Mouse (Mus musculus): ENCODE data around the gene Abcc8.

The Abcc8 gene

DNA sequence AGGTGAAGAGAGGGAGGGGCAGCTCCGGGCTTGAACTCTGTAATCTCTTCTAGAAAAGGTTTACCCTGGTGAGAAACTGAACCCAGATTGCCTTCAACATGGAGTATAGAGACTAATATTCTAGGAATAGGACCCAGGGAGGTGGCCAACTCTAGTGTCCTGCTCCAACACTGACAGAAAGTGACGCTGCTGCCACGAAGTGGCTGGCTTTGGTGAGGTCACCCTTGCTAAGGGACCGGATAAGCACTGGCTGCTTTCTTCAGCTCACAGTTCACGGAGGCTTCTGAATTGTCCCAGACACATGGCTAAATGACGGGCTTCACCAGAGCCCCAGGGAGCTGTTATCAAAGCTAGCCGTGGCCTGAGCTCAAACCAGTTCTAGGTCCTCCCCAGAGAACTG, 46.0 kb downstream of the Abcc8 start:
- no peaks in the 10 kb centered on the region for H3K36me3 ChIP-seq (ENCODE audit: control insufficient read depth, insufficient read depth, low read length, poor library complexity, severe bottlenecking)
- no peaks in the 10 kb centered on the region; the same call in 1 of the 2 replicates for H3K27me3 ChIP-seq (ENCODE audit: control insufficient read depth, insufficient read depth, low read length, poor library complexity, severe bottlenecking)
- DNase-seq (ENCODE audit: low read depth, low spot score) = no peak

DNA sequence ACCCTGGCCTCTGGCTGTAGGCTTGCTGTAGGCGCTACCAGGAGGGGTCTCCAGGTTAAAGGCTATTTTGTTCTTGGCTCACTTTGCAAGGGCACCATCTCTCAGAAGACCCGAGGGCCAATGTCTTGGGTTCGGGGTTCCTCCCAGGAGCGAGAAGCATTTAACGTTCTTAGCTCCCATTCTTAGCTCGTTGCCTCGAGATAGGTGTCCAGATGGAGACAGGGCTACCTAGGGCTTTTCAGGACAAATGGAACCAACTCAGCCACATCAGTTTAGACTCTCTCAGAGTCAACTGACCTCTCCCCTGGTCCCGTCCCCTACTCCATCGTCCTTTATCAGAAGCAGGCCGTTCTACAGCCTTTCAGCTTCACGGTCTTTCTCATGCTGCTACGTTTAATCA, 47.6 kb downstream of the Abcc8 start:
- no peaks in the 10 kb centered on the region; the same call in 1 of the 2 replicates for H3K27me3 ChIP-seq (ENCODE audit: control insufficient read depth, insufficient read depth, low read length, poor library complexity, severe bottlenecking)
- H3K36me3 ChIP-seq (ENCODE audit: control insufficient read depth, insufficient read depth, low read length, poor library complexity, severe bottlenecking) = no peaks in the 10 kb centered on the region
- no peak for DNase-seq (ENCODE audit: low read depth, low spot score)

GRCm38 (mm10) chr7:46131806-46132205, 48.0 kb downstream of the Abcc8 start:
- no peak for DNase-seq (ENCODE audit: low read depth, low spot score)
- no peaks in the 10 kb centered on the region; the same call in 1 of the 2 replicates for H3K27me3 ChIP-seq (ENCODE audit: control insufficient read depth, insufficient read depth, low read length, poor library complexity, severe bottlenecking)
- H3K36me3 ChIP-seq (ENCODE audit: control insufficient read depth, insufficient read depth, low read length, poor library complexity, severe bottlenecking) = no peaks in the 10 kb centered on the region

- DNase-seq (ENCODE audit: low read depth, low spot score) = no peak
- Histone ChIP-seq H3K36me3 (ENCODE audit: control insufficient read depth, insufficient read depth, low read length, poor library complexity, severe bottlenecking) (no peaks in the 10 kb centered on the region), H3K27me3 (ENCODE audit: control insufficient read depth, insufficient read depth, low read length, poor library complexity, severe bottlenecking) (no peaks in the 10 kb centered on the region; the same call in 1 of the 2 replicates)
Measured at GRCm38 (mm10) chr7:46131266-46131665, 48.6 kb downstream of the Abcc8 start.

DNA sequence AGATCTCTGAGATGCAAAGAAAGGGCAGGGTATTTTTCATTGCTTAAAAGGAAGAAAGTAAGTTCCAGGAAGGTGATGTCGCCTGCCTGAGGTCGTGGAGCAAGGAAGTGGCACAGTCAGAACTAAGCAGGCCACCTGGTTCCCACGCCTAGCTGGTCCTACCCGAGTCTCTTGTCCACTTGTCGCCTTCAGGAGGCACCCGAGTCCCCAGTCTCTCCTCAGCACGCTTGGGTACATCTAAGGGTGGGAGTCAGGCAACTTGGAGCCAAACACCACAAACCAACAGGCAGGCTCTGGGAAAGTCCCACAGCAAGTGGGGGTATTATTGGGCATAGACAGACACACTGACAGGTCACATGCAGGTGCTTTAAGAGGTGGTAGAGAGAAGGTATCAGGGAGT, 49.1 kb downstream of the Abcc8 start:
- no peak for DNase-seq (ENCODE audit: low read depth, low spot score)
- no peaks in the 10 kb centered on the region for H3K36me3 ChIP-seq (ENCODE audit: control insufficient read depth, insufficient read depth, low read length, poor library complexity, severe bottlenecking)
- H3K27me3 ChIP-seq (ENCODE audit: control insufficient read depth, insufficient read depth, low read length, poor library complexity, severe bottlenecking) = no peaks in the 10 kb centered on the region; the same call in 1 of the 2 replicates

GRCm38 (mm10) chr7:46129463-46130179, 50.2 kb downstream of the Abcc8 start:
- DNase-seq (ENCODE audit: low read depth, low spot score) = no peak
- Histone ChIP-seq H3K36me3 (ENCODE audit: control insufficient read depth, insufficient read depth, low read length, poor library complexity, severe bottlenecking) (no peaks in the 10 kb centered on the region), H3K27me3 (ENCODE audit: control insufficient read depth, insufficient read depth, low read length, poor library complexity, severe bottlenecking) (no peaks in the 10 kb centered on the region; the same call in 1 of the 2 replicates)

- no peak for DNase-seq (ENCODE audit: low read depth, low spot score)
- no peaks in the 10 kb centered on the region for H3K27me3 ChIP-seq (ENCODE audit: control insufficient read depth, insufficient read depth, low read length, poor library complexity, severe bottlenecking)
- no peaks in the 10 kb centered on the region for H3K36me3 ChIP-seq (ENCODE audit: control insufficient read depth, insufficient read depth, low read length, poor library complexity, severe bottlenecking)
Measured at GRCm38 (mm10) chr7:46128196-46128595, 51.6 kb downstream of the Abcc8 start.

- DNase-seq (ENCODE audit: low read depth, low spot score) = no peak
- Histone ChIP-seq H3K27me3 (ENCODE audit: control insufficient read depth, insufficient read depth, low read length, poor library complexity, severe bottlenecking) (no peaks in the 10 kb centered on the region), H3K36me3 (ENCODE audit: control insufficient read depth, insufficient read depth, low read length, poor library complexity, severe bottlenecking) (no peaks in the 10 kb centered on the region)
Measured at GRCm38 (mm10) chr7:46125340-46125739, 54.5 kb downstream of the Abcc8 start.

GRCm38 (mm10) chr7:46124460-46124859, 55.4 kb downstream of the Abcc8 start:
- DNase-seq (ENCODE audit: low read depth, low spot score) = no peak
- no peaks in the 10 kb centered on the region for H3K27me3 ChIP-seq (ENCODE audit: control insufficient read depth, insufficient read depth, low read length, poor library complexity, severe bottlenecking)
- no peaks in the 10 kb centered on the region for H3K36me3 ChIP-seq (ENCODE audit: control insufficient read depth, insufficient read depth, low read length, poor library complexity, severe bottlenecking)

DNA sequence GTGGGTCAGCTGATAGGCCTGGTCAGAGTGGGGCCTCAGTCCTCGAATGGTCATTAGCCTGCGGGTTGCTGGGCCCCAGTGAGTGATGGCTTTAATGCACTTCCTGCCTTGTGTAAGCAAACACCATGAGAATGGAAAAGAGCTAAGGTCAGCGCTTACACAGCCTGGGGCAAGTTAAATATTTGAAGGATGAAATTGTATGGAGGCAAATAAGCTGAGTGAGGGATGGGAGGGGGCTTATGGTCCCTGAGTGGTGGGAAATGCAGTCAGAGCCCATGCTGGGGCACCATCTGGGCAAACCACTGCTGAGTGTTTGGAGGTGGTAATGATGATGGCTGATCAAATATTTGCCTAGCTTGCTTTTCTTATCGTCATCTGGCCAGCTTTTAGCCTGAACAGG, 56.9 kb downstream of the Abcc8 start:
- H3K36me3 ChIP-seq (ENCODE audit: control insufficient read depth, insufficient read depth, low read length, poor library complexity, severe bottlenecking) = no peaks in the 10 kb centered on the region
- no peaks in the 10 kb centered on the region for H3K27me3 ChIP-seq (ENCODE audit: control insufficient read depth, insufficient read depth, low read length, poor library complexity, severe bottlenecking)
- no peak for DNase-seq (ENCODE audit: low read depth, low spot score)

DNA sequence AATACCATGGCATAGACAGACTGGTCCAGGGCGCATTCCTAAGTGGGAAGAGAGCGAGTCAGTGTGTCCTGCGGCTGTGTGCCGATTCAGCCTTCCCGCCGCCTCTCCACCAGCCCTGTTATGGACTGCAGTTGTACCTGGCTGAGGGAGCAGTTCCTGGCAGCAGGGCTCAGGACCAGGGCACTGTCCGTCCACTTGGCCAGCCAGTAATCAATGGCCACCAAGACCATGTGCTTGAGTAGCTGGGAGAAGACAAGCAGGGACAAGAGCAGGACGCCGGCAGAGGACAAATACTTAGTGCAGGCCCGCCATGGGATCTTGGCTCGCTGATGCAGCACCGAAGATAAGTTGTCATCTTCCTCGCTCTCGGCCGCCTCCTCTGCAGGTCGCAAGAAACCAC, 62.8 kb downstream of the Abcc8 start:
- Histone ChIP-seq H3K36me3 (ENCODE audit: control insufficient read depth, insufficient read depth, low read length, poor library complexity, severe bottlenecking) (no peaks in the 10 kb centered on the region), H3K27me3 (ENCODE audit: control insufficient read depth, insufficient read depth, low read length, poor library complexity, severe bottlenecking) (no peaks in the 10 kb centered on the region)
- DNase-seq (ENCODE audit: low read depth, low spot score) = no peak

GRCm38 (mm10) chr7:46116118-46116581, 63.7 kb downstream of the Abcc8 start:
- H3K36me3 ChIP-seq (ENCODE audit: control insufficient read depth, insufficient read depth, low read length, poor library complexity, severe bottlenecking) = no peaks in the 10 kb centered on the region
- DNase-seq (ENCODE audit: low read depth, low spot score) = no peak

GRCm38 (mm10) chr7:46113435-46113834, 66.4 kb downstream of the Abcc8 start:
- H3K27me3 ChIP-seq (ENCODE audit: control insufficient read depth, insufficient read depth, low read length, poor library complexity, severe bottlenecking) = no peaks in the 10 kb centered on the region
- DNase-seq (ENCODE audit: low read depth, low spot score) = no peak
- no peaks in the 10 kb centered on the region for H3K36me3 ChIP-seq (ENCODE audit: control insufficient read depth, insufficient read depth, low read length, poor library complexity, severe bottlenecking)

More at GRCm38 (mm10) chr7:46116118-46116581, 63.7 kb downstream of the Abcc8 start:
- H3K27me3 ChIP-seq (ENCODE audit: control insufficient read depth, insufficient read depth, low read length, poor library complexity, severe bottlenecking) = no peaks in the 10 kb centered on the region

DNA sequence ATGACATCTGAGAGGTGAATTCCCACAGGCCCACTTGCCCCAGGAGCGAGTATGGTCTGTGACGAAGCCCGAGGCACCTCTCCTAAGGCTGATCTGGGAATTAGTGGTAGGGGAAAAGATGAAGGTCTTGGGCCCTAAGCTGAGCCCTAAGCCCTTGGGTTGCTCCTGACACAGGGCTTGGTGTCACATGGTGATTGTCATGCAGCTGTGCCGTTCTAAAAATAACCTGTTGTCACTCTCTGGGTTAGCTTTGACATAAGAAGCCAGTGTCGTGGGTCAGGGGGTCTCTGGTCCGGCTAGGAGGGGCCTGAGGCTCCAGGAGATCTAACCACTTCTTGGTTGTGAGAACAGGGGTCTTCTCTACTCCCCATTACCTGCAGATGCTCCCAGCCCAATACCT, 67.9 kb downstream of the Abcc8 start:
- H3K36me3 ChIP-seq (ENCODE audit: control insufficient read depth, insufficient read depth, low read length, poor library complexity, severe bottlenecking) = no peaks in the 10 kb centered on the region
- no peak for DNase-seq (ENCODE audit: low read depth, low spot score)
- H3K27me3 ChIP-seq (ENCODE audit: control insufficient read depth, insufficient read depth, low read length, poor library complexity, severe bottlenecking) = no peaks in the 10 kb centered on the region

- H3K36me3 ChIP-seq (ENCODE audit: control insufficient read depth, insufficient read depth, low read length, poor library complexity, severe bottlenecking) = no peaks in the 10 kb centered on the region
- no peak for DNase-seq (ENCODE audit: low read depth, low spot score)
- no peaks in the 10 kb centered on the region for H3K27me3 ChIP-seq (ENCODE audit: control insufficient read depth, insufficient read depth, low read length, poor library complexity, severe bottlenecking)
Measured at GRCm38 (mm10) chr7:46111212-46111817, 68.5 kb downstream of the Abcc8 start.
